Mouse (Mus musculus) lung, postnatal 36 days (tissue): ENCODE measurements around the gene Tmem87b.

Experiments used
- DNase-seq: peaks from one replicate; pipeline ENCODE4 v3.0.0; 2022; ENCODE audit warnings: mixed read lengths

Tmem87b gene

DNA sequence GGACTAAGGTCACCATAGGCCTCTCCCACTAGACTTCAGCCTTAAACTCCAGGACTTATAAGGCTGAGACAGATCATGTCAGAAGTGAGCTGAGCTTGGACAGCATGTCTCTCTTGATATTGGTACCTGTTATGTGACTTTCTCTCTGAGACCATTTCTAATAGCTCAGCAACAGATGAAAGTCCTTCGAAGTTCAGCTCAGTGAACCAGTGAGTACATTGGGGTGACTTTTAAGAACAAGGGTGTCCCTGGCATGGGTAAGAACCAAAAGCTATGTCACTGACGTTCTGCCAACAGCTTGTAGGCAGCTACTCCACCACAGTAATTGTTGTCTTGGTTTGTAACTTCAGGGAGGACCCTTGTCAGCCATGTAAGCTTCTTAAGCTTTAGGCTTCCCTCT is 2.7 kb downstream of the Tmem87b start:
- no peak for DNase-seq

DNA sequence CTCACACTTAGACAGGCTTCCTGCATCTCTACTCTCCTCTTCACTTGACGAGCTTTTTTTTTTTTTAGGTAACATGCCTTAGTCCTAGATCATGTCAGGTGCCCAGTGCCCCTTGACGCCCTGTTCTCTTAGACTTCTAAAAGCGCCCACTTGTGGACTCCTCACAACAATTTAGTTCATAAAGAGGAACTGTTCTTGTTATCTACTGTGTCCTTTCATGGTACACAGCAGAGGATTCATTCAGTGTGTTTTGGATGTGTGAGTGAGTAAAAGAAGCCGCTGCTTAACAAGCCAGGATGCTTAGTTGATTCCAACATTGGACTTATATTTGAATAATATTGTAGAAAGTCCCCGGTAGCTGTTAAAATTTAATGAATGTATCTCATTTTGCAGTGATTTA is 6.0 kb downstream of the Tmem87b start:
- DNase-seq, result no peak

DNA sequence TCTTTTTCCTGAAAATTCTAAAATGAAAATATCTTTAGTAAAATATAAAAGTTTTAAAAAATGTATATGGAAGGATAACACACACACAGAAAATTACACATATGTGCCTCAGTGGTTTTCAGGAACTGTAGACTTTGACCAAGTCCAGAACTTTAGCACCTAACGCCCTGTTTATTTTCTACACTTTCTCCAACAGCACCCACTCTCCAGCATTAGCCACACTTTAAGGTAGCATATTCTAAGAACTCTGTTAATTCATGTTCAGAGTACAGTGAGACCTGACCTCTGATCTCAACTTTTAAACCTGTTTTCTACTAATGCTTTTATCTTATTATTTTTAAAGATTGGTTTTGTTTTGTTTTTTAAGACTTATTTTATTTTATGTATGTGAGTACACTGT is 9.9 kb downstream of the Tmem87b start:
- DNase-seq, result no peak

DNA sequence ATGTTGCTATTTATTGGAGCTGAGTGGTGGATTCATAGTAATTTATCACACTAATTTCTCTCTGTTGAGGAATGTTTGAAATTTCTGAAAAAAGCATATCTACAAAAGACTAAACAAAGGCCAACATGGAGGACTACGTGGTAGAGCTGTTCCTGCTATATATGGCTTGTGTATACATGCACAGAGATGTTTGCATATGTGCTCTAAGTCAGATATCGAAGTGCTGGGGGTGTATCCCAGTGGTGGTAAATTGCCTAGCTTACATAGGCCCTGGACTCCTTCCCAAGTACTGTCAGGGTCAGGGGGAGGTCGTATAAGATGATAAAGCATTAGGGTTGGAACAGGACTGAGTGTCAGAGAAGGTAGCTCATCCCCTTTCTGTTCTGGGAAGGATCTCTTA is 14.7 kb downstream of the Tmem87b start:
- no peak for DNase-seq

DNA sequence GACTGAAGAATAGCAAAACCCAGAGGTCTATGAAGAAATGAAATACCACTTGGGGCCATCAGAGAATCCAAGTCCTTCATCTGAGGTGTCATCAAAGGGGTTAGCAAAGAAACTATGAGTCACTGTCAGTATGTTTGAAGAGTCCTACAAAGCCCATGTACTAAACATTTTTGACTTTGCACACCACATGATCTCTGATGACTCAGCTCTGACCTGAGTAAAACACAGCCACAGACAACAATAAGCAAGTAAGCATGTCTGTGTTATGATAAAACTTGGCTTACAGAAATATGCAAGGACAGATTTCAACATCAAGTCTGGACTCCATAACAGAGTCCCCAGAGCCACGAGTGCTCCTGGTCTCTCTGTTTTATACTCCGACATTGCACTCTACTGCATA is 15.1 kb downstream of the Tmem87b start:
- DNase-seq, result no peak

DNA sequence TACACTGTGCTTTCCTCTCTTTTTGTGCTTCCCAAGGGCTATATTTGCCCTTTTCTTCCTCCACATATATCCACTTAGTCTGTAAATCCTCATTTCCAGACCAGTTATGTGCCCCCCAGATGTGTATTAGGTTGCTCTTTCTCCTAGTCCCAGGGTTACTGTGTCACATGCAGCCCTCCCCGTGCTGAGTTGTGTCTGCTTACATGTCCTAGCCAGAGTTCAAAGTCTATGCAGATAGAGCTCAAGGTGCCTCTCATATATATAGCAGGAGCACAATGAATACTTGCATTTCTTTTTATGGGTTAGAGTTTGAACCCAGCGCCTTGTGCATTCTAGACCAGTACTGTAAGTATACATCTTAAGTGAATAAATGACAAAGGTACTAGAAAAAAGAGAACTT is 15.5 kb downstream of the Tmem87b start:
- DNase-seq, result no peak

DNA sequence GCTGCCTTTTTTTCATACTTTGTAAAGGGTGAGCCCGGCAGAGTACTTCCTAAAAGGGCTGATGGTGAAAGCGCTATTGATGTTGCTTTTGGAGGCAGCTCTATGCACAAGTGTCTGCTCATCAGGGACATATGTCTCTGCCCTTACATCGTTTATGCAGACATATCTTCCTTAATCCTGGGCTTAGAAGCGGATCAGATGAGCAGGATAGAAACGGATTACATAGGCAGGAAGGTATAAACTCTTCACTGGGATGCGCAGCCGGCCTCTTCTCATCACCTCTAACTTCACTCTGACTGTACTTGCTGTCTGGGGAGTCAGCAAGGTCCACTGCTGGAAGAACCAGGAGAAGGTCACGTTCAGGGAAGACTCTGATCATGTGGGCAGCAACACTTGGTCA is 19.6 kb downstream of the Tmem87b start:
- DNase-seq, result no peak

DNA sequence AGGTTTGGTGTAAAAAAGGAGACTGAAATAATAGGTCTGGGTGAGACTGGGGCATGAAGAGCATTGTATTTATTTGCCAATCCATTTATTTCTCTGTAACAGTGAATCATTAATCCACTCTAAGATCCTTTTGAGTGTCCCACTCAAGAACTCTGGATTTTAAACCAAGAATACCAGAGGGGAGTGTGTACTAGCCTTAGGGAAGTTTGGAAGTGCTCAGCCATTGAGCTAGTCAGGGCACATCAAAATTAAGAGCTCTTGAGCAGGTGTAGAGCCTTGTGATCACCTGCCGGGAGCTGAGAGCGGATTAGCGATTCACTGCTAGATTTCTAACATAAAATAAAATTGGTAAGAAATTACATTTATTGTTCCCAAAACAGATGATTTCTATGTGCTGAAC is 20.7 kb downstream of the Tmem87b start:
- peak; percentile 29 for DNase-seq

DNA sequence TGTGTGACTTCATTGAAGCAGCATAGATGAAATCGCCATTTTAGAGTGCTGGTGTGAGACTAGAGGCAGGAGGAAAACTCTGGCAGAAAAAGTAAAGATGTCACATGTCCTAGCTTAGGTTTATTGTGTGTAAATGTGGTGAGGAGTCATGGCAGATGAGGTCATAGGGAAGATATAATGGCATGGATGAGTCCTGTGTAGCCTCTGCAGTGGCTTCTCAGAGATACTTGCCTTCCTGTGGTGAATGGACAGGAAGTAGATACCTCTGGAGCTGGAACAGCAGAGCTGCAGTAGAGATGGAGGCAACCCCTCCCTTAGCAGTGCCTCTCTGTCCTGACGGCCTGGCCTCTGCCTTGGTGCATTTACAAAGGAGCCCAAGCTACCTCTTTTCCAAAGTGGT is 21.6 kb downstream of the Tmem87b start:
- DNase-seq, result no peak

DNA sequence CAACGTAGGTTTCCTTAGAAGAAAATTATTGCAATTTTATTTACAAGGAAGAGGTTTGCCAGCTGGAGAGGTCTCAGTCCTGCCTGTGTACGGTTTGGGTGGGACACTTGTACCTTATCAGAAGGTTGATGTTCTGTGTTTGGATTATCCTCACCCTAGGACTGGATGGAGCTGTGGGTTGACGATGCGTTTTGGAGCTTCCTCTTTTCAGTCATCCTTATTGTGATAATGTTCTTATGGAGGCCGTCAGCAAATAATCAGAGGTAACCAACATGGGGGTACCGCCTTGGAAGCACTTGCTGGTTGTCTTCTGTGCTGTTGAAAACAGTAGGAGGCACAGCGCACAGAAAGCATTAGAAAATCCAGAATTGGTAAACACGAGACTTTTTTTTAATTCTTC is 24.5 kb downstream of the Tmem87b start:
- DNase-seq, result no peak

DNA sequence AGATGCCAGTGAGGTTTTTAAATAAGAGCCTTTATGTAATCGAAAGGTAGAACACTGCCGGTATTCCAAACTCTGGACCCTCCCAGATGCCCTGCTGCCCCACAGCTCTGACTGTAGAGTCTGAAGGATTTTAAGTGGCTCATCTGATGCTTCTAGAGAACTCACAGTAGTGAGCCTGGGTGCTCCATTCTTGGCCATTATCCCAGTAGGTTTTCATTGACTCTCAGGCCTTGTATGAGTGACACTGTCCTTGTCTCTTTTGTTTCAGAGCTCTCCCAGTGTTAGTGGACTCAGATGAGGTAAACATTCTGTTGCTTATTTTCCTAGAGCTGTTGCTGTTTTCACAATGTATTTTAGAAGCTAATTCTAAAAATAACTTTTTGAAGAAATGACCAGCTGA is 32.1 kb downstream of the Tmem87b start:
- DNase-seq, result no peak

DNA sequence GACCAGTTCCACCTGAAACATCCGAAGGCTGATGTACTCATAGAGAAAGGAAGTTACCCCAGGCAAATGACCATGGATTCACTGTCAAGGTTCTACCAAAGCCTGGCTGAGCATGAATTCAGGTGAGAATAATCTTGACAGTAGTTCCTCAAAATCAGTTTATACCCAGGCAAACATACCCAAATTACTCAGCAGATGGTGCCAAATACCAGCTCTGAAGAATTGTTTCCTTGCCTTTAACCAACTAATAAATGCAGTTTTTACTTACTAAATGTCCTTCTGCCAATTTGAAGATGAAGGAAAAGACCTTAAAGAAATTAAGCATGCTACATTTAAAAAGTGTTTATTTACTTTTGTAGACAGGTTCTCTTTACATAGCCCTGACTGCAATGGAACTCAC is 38.8 kb downstream of the Tmem87b start:
- no peak for DNase-seq

DNA sequence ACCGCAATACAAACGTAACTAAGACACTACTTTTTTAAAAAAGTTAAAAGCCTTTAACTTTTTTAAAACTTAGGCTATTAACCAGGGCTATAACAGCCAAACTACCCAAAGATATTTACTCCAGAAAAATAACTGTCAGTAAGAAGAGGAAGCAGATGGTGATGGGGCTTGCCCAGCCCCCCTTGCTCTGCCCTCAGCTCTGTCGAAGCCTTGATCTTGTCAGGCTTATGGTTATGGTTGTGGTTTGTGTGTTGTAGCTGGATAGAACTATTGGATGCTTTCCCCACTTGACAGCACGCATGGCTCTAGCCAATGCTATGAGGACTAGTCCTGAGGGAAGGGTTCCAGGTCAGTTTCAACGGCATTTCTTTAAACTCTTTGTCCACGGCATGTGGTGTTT is 41.0 kb downstream of the Tmem87b start:
- no peak for DNase-seq

DNA sequence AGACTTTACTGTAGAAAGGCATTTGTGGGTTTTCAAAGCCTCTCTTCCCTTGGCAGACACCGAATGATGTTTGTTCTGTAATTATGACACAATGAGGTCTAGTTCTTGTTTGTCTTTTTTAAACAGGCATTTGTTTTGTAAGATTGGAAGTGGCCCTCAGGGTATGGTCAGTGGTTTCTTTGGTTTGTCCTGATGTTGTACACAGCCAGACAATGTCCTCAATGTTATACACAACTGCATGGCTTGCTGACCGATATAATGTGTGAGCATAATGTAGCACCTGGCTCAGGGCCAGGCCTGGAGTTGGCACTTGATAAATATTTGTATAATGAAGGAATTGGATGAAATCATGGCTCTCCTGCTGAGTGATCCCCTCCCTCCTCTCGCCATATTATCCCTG is 41.9 kb downstream of the Tmem87b start:
- DNase-seq, result peak; percentile 30

DNA sequence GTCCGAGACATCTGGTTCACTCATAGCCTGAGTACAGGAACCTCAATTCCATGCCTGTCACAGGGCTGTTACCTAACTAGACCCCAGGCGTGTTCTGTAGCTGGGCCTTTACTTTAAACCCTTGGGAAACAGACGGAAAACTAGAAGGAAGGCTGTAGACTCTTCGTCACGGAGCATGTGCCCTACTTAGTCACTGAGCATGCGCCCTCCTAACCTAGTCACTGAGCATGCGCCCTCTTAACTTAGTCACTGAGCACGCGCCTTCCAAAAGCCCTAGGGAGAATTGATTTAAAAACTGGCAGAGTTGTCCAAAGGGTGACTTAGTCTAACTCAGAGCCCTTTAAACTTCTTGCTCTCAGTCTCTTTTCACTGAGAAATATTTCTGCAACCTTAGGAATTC is 44.7 kb downstream of the Tmem87b start, which contains the start of gene Fbln7:
Fbln7 (plus strand) TSS at position 346 of the 400 bp plus-strand sequence.
- DNase-seq, result no peak

DNA sequence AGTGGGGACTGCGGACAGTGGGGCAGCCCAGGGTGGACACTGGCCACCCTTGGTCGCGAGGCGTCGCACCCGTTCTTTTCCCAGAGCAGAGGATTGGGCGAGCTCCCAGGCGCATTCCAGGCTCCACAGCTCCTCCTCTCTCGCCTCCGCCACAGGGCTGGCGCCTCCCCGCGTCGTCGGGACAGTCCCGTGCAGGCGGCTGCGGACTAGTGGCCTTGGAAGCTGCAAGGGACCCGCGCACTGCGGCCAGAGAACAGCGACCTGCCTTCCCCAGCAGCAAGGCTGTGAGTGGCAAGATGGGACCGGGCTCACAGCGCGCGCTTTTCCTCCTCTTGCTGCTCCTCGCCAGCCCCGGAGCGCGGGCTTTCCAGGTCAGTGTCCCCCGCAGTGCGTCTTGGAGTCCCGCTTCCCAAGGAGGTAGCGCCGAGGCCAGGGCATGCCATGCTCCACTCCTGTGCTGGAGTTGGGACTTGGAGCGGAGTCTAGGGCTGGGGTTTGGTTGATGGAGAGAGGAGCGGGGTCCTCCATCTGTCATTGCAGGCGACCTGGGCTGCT is 45.9 kb downstream of the Tmem87b start:
- DNase-seq, result peak; percentile 42

DNA sequence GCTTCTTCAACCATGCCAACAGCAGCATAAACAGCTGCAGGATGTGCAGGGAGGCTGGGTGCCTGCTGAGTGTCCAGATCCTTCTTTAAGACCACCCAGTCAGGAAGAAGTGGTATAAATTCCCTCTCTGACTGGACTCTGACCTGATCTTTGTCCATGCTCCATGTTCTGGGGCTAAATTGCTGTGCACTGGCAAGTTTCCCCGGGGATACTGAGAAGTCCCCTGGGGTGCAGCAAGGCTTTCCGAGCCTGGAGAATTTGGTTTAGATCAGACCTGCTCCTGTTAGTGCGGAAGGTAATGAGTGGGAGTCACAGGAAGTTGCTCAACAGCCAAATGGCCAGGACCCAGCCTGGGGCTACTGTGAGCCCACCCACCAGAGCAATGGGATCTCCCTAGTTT is 47.1 kb downstream of the Tmem87b start:
- DNase-seq, result no peak

DNA sequence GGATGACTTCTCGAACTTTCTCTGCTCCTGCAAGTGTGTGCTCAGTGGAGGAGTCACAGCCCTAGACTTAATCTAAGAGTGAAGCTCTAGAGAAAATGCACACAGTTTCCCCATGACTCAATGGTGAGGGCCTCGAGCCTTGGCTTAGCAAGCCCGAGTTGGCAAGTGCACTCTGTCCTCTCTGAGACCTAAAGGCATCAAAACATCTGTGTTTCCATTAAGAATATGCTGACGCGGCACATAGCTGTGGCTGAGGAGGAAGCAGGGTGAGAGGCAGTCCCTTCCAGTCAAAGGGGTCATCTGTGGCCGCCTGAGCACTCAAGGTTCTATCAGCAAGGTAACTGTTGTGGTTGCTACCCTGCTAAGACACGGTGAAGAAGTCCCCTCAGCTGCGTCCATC is 53.7 kb downstream of the Tmem87b start:
- DNase-seq, result no peak

DNA sequence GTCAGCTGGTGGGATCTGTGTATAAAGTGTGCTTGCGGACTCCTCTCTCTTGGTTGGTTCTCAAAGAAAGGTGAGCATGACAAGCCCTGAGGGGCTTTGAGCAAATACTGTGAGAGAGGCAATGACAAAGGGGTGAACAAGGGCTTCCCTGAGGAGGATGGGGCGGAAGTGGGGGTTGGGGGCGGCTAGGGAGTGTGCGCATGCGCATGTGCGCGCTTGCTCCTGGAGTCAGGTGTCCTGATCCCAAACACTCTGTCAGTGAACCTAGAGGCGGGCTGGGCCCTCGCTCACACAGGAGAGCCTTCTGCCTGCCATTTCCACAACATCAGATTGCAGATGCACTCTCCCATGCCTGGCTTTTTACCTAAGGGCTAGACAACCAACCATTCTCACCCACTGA is 54.3 kb downstream of the Tmem87b start:
- no peak for DNase-seq

DNA sequence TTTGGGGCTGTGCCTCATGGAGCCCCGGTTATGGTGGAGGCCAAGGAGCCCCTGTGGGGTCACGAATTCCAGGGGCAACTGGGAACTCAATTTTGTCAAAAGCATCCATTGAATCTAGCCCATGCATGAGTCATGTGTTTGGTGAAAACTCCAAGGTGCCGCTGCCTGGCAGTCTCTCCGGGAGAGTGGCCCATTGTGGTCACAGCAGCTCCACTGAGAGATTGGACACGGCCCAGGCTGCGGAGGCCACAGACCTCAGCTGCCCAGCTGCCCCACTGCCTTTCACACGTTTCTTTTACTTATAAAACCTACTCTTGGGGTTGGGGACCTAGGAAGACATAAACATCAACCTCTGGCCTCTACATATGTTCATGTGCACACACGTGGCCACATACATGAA is 57.6 kb downstream of the Tmem87b start:
- no peak for DNase-seq

DNA sequence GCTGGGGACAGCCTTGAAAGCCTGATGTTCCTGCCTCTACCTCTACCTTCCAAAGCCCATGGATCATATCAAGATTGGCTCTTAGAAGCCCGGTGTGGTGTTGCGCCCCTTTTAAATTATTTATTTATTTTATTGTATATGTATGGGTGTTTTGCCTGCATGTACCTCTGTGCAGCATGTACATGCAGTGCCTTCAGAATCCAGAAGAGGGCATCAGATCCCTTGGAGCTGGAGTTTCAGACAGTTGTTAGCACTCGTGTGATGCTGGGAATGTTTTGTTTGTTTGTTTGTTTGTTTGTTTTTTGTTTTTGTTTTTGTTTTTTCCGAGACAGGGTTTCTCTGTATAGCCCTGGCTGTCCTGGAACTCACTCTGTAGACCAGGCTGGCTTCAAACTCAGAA is 63.3 kb downstream of the Tmem87b start:
- peak; percentile 41 for DNase-seq

DNA sequence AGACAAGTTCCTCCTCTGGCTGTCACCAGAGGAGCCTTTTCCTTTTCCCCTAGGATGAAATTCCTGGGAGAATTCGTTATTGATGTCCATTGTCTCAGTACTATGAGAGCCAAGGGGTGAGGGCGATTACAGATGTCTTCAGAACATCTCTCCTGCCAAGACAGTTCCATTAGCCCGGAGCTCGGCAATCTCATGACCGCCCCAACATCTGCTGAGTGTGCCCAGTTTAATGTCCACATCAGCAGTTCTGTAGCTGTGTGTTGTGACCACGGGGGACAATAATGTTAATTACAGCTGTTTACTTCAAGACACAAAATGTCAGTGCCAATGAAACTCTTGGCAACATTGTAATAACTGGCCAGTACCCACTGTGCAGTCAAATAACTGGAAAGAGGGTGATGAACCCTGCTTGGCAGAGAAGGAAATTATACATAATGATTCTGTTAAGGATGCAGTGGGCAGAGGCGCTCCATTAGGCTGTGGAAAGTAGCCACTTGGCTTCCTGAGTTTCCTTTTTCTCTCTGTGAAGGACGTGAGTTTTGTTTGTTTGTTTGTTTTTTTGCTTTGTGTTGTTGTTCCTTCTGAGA is 67.4 kb downstream of the Tmem87b start:
- no peak for DNase-seq

DNA sequence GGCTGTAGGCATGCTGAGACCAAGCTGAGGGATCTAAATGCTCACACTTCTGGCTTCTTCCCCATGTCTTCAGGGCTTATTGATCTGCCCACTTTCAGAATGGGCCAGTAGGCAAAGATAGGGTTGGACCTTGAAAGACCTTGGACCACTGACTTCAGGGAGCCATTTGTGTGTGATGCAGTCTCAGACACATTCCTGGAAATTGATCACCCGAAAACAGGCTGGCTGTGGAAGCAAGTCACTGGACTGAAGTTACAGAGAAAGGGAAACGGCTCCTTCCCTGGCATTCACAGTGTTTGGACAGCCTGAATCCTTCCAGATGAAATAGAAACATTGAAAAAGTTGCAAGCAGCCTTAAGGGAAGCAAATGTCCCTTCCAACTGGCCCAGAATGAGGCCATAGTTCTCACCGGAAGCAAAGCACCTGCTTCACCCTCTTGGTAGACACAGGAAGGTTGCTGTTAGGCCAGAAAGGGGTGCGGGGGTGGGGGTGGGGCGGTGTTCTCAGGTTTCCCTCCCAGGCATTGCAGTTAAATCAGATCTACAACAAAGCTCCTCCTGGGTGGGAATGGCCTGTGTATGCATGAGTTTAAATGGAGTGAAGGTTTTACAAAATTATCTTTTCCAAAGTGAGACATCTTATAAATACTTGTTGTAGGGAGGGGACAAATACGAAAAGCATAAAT is 70.1 kb downstream of the Tmem87b start:
- no peak for DNase-seq

DNA sequence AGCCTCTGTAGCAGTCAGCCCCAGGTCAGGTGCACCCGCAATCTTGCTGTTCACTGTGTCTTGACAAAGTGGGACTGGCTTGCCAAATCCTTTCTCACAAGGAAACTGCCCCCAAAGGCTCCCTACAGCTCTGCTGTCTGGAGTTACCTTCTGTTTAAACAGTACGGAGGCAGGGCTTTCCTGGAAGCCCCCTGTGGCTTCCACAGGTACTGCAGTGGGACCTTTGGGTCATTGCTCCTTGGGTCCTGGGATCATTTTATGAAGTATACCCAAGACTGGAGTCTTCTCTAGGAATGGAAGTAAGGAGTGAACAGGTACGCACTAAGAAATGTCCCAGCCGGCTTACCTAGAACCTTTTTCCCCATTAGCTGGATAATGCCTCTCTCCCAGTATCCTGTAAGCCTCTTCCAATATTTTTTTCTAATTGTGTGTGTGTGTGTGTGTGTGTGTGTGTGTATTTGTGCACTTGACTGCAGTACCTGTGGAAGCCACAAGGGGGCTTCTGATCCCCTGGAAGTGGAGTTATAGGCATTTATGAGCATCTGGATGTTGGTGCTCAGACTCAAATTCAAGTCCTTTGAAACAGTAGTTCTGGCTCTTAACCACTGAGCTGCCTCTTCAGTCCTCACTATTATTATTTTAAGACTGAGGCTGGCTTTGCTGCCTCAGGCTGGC is 72.9 kb downstream of the Tmem87b start:
- no peak for DNase-seq
